Mouse (Mus musculus) cerebellum, postnatal 36 days (tissue): ENCODE measurements at regions not wholly inside any gene's neighbourhood (a gene's known extent, or its start where the extent isn't known, plus 50 kb on each side); places are given as distances from the start of the nearest gene placed in this dataset.
A peak's percentile ranks its signal among the peaks of the same experiment; 100 is the strongest.

Source experiments
- DNase-seq, 2 experiments: peaks; one replicate each; pipeline ENCODE4 v3.0.0; 2021 to 2022; ENCODE audit warnings: mixed read lengths in 2 of 2

DNA sequence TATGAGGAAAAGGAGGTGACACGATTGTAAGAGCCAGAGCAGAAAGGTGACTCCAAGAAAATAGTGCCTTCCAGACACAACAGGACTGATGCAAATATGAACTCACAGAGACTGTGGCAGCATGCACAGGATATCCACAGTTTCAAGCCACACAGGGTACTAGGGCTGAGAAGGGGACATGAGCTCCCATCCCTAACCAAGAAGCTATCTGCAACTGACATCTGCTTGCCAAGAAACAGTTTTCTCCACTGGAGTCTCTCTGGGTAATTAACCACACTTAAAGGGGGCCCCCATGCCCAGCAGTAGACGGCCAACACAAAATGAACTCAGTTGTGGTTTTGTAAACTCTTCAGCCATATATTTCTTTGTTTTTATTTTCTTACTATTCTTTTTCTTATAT lies 176.1 kb downstream of the Gm11361 start:
- no peak for DNase-seq

DNA sequence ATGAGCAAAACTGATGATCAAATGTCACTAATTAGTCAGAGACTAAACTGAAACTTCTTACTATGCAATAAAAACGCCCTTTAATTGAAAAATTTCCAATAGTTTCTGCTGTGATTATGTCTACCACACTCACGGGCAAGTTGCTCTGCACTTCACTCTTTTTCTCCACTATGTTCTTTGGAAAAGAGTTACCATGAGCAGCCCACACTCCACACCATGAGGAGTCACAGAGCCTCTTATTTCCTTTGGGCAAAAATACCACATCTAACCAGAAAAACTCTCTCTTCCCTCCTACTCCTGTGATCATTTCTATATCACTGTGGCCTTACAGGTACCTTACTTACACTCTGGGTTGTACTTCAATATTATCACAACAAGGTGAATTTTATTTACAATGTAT lies 174.7 kb downstream of the Gm11361 start:
- DNase-seq: no peak

DNA sequence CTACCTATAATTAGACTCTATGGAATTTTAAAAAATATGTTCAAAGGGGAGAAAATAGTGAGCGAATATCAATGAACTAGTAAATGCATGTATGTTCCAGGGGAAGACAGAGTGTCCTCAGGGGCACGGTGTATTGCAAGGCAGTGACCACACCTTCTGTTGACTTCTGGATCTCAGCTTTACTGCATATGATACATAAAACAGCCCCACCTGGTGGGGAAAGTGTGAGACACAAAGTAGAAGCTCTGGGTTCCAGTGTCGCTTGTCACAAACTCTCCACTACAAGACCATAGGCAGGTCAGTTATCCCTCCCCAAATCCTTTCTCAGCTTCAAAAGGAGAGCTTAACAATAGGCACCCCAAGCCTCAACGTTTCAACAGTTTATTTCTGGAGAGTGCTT lies 168.8 kb downstream of the Gm11361 start:
- DNase-seq: no peak

DNA sequence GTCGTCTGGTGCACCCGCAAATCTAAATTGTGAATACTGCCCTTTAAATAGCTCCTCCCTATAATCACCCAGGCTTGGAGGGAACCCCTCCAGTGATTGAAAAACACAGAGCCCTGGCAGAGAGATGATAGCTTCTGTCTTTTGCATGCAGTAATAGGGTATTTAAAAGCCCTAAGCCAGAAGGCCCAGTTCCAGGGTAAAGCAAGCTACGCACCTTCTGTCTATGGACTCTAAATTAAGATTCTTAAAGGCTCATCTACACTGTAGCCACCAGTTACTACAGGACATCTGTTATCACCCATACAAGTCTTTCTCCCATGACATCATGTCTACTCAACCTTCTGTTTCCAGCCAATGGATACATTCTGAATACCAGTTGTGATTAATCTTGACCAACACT lies 167.8 kb downstream of the Gm11361 start:
- DNase-seq: no peak

DNA sequence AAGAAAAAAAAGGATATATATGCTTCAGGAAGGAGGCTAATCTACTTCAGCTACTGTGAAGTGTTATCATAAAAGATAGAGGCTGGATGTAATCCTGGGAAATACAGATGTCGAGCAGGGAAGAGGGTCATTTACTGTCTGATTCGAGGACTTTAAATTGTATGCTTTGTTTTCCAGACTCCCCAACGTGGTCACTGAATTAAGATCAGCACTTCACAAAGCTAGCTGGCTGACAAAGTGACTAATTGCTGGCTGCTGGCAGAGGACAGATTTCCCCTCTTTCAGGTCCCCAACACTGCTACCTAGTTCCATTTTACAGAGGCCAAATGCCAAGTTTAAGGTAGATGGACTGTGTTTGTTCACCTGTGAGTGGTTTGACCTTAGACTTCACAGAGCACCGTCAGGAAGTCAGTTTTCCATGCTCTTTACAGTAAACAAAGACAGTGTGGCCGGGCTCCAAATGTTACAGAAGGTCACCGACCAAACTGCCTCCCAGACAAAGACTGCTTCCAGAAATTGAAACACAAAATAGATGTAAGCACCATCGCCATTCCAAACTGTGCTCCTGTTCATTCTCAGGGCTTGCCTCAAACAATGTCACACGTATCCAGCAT lies 167.2 kb downstream of the Gm11361 start:
- DNase-seq: no peak

DNA sequence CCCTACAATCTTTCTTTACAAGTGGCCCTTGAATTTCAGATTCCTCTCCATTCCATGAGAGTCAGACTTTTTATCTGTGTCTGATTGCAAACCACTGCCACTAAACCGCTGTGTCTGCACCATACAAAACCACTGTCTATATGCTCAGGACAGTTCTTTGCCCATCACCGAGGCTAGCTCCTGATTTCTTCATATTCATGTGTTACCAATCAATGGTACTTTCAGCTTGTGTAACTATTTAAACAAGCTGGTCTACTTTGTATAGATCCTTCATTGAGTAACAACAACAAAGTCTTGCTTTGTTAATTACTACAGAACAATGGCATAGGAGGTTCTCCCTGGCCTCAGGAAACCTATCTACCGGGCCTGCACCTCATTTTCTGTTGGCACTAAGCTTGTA lies 164.0 kb downstream of the Gm11361 start:
- no peak for DNase-seq

DNA sequence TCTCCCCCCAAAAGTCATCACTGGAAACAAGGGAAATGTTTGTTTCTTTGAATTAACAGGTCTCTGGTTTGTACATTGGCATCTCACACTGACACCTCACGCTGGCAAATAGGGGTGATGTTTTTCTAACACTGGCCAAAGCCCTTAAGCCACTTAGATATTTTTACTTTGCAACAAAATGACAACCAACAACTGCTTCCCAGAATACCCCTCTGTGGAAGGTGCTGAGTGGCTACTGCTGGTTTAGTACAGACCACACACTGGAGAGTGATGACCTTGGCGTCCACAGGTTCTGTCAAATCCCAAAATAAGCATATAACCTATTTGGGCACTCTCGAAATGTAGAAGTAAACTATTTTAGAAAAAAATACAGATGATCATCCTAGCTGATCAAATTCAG lies 163.3 kb downstream of the Gm11361 start:
- no peak for DNase-seq

DNA sequence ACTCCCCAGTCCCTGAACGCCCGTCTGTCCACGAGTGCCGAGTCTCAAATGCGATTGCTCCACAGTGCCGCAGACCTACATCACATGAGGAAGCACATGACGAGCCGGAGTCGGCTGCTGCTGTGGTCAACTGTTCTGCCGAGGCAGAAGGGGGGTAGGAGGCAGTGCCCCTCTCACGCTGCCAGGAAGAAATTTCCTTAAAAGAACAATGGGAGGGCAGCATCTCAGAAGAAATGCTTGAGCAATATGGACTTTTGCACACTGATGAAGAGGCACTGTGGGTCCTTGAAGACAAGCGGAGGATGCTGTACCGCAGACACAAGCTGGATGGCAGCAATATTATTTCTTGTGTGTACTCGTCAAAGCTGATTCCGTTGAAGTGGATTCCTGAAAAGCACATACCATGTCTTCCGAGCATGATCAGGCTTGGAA lies 162.6 kb downstream of the Gm11361 start:
- peak; percentile 71 to 75 for DNase-seq

DNA sequence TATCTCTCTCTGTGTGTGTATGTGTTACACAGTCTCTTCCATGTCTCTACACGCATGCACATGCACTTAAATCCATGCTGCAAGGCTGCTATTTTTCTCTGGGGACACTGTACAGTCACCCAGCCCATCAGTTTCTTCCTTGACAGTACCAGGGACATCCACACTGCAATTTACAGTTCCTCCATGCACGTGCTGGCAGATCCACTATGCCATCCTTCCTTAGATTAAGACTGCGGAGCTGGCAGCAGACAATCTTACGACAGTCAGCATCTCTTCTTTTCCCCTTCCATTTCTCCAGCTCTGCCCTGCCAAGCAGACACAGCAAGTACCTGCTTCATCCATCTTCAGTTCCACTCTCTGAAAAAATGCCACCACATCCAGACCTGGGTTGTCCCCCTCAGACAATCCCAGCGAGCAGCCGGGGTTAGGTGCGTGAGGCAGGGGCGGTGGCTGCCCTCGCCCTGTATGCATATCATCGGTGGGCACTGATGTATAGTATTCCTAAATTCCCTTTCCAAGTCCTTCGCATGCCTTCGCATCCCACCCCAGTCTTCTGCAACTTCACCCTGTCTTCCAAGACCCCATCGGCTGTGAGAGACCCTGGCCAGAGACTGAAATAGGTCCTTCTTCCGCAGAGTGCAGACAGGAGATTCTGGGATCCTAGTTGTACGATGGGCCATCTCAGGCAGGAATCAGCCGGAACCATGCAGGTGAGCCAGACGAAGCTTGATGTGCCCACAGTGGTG lies 161.8 kb downstream of the Gm11361 start:
- peak; percentile 11 to 37 for DNase-seq

DNA sequence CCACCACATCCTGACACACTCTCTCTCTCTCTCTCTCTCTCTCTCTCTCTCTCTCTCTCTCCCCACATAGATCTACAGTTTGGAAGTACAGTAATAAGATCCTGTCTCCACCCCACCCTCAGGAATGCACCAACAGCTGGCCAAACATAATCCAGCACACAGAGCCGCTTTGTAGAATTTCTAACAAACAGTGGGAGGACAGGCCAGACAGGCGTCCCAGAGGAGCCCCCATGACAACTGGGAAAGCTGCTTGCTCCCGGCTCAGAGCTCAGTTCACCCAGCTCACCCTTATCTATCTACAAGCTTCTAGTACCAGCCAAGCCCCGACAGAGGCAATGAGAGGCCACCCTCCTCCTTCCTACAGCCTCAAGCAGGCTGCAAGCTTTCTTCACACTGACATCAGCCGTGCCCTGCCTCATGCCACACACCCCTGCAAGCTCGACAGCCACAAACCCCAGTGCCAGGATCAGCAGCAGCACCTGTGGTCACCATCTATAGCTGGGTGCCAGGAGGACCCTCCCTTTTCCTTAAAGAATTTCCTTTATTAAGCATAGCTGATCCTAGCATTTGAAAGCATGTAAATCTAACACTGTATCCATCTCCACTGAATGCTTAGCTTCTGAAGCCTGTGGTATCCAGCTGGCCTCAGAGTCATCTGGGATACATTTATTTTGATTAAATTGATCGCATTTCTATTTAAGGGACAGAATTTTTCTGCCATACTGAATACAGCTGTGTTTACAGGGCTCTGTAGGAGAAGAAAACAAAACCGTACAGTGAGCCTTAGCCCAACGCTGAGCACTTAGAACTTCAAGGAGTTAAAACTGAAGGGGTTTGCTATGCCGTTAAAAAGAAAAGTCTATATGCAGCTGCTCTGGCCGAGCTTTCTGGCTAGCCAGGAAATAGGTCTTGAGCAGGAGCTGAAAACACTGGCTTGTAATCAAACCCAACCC lies 160.9 kb downstream of the Gm11361 start:
- DNase-seq: peak; percentile 19 to 38

DNA sequence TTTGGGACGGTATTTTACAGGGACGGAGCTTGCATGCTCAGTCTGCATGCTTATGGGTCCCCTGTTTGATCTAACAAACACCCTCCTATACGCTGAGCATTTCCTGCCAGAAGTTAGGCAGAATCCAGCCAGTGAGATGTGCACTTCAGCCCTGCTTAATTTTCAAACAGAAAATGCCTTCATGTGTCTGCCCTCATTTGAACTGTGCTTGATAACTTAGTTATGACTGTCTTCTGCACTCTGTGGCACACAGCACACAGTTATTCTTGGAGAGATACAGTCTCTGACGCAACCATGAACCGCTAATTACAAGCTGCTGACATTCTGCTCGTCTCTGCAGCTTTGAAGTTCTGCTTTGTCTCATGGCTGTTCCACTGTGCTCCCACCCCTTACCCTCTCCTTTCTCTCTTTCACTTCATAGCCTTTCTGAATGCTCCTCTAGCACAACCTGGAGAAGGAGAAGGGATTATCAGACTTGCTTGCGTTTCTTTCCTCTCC lies 160.2 kb downstream of the Gm11361 start:
- DNase-seq: peak; percentile 7 to 43

DNA sequence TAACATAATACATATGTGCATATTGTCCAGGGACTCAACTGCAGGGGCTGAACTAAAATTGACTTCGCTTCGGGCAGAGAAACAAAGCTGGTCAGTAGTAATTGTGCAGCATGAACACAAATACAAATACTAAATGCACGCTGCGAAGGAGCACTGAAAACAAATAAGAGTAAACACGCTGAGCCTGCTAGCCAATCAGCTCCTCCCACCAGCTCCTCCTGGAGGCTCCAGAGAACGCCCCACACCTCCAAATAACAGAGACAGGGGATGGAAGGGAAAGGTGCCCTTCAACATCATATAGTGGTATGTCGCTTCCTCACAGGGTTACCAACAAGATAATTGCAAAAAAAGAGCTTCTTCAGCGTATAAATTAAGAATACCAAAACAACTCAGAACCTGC lies 159.6 kb downstream of the Gm11361 start:
- DNase-seq: peak; percentile 37 to 56

DNA sequence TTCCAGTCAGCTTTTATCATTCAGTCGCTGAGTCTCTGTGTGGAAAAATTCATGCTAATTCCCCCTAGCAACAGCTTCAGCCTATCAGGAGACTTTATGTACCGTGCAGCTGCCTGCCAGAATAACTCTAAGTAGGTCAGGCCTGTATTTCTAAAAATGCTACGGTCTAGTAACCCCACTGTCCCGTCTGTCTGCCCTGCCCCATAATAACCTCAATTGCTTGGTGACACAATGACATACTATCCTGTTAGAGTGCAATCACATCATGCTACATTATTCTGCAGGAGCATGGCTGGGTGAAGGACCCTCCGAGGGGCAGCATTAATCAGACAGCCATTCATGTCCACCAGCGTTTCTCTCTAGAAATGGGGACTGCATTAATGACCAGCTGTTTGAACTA lies 158.9 kb downstream of the Gm11361 start:
- DNase-seq: peak; percentile 32 to 49

DNA sequence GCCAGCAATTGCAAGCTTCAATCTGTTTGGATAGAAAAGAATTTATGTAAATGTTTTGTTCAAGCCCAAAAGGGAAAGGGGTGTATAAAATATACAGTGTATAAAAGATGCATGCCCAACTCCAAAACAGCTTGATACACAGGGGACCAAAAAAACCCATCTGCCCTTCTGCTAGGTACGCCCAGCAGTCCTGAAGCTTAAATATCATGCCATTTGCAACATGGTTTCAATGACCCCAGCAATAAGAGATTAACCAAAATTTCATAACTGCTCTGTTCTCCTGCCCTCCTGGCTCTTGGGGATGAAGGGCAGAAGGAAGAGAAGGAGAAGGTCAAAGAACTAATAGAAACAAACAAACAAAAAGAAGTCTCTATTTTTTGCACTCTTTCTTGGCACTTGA lies 158.4 kb downstream of the Gm11361 start:
- peak in 1 of 2 experiments; percentile 11 for DNase-seq

DNA sequence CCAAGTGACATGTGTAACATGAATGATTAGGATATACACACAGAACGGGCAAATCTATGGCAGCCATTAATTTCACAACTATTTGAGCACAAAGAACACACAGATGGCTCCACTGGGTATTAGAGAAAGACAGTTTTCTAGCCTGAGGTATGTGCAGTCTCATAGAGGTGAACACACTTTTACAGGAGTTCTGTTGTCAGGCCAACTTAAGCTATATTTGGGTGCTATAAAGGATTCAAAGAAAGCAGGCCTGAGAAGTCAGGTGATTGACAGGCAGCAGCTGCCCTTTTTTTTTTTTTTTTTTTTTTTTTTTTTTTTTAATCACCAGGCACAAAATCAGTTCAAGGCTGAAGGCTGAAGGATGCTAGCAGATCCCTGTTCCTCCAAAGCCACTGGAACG lies 153.0 kb downstream of the Gm11361 start:
- DNase-seq: no peak

DNA sequence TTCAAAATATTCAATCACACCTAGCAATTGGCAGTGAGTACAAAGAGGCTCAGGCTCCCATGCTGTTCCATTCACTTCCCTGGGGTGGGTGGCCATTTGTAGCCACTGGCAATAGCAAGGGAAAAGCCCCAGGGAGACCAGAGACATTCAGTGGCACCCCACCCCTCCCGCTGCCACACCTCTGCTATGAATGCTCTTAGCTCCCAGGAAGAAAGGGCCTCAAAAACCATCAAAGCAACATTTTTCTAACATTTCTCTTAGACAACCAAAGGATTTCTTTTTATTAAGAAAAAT lies 152.2 kb downstream of the Gm11361 start:
- no peak for DNase-seq

DNA sequence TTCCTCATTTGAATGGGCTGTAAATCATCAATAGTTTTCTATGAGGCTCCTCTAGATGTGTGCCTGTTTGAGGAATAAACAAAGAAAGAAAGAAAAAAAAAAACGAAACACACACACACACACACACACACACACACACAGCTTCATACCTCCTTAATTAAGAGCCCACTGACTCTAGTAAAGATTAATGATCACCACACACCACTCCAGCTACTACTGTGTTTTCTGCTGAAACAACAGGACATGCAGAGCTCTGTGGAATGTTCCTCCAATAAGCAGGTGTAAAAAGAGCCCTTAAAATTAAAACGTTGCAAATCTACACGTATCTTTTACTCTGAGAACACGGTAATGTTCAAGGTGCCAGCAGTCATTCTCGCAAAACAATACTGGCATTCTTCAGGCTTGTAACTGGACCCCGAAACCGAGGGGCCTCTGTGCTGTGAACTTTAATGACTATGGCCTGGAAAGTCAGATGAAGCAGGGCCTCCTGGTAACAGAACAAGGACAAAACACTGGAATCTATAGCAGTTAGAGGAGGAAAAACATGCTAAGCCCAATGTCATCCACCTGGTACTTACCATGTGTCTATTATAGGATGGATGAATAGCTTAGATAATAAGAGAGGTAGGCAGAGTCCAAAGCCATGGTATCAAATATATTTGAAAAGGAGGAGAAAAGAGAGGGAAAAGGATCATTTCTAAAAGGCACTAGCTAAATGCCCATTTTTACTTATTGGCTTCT lies 151.7 kb downstream of the Gm11361 start:
- no peak for DNase-seq

DNA sequence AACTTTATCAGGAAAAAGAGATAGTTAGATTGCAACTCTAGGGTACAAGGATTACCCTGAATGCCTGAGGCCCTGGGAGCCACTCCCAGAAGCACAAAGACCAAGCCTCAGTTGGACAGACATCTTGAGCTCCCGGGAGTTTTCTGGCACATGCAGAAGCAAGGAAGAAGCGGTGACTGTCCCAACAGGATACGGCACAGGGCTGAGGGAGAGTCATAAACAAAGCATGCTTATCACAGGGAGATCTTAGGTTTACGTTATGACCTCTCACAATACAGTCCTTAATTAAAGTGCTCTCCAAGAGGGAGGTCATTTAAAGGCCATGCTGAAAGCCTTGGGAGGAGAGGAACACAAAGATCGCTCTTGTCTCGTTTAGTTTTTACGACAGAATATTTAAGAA lies 143.1 kb downstream of the Gm11361 start:
- no peak for DNase-seq
